Mouse (Mus musculus): ENCODE data around the gene Insl5.

GRCm38 (mm10) chr4:103010734-103011133, 15.9 kb downstream of the Insl5 start:
- TF ChIP-seq MYOG (IDR thresholded peaks at IDR 0.05; ENCODE audit: control insufficient read depth in 1 of 3, insufficient read depth in 1 of 3, insufficient read length in 2 of 3, low read depth in 2 of 3) (no peak), MAX (IDR thresholded peaks at IDR 0.05; ENCODE audit: low read depth) (no peak), POLR2A (IDR thresholded peaks at IDR 0.05; ENCODE audit: insufficient read length, low read depth) (no peak), MYOD1 (IDR thresholded peaks at IDR 0.05; ENCODE audit: control insufficient read depth in 1 of 3, insufficient read length in 2 of 3, low read depth in 2 of 3) (no peak)

Measured in myocyte (in vitro differentiated cells).